In the genomic region with DNA sequence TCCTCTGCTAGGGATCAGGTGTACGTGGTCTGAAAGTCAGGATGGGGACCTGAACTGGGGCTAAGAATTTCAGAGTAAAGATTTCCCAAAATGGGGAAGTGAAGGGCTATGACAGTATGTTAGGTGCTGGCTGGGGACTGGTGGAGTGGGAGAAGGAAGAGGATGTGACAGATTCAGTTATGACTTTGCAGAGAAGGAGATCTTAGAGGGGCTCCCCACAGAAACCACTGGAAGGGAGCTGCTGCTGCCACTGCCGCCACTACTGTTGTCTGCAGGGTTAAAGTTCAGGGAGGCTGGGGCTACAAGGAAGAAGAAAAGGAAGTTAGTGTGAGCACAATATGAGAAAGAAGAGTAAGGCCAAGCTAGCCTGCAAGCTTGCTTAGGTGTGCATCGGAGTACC, we compare ENCODE assay signal across 13 mouse cellular contexts. TPM values are rescaled to one million over a fixed set of nuclear protein-coding genes. Genes with fewer than 3 reads are reported as not detected.
DNase-seq lines count a peak whose midpoint lies in the region; ATAC-seq and TF ChIP-seq lines count a peak whose summit lies in the region.
"Had no signal": no experiment of that assay in that cellular context is flagged by ENCODE, and none has a peak within 500 bp of the region (broad histone marks: within the 10 kb centered on the region; RNA-seq: fewer than 3 reads in every experiment).

No protein-coding gene starts in this region.

- 61% methylated on average over 3 of the region's 3 CpGs for WGBS in heart, embryonic 13.5 days
- 55% methylated on average over 3 of the region's 3 CpGs for WGBS in heart, embryonic 10.5 days
- WGBS in liver, postnatal 0 days (ENCODE audit: insufficient replicate concordance), result 46% methylated on average over 3 of the region's 3 CpGs
- 26% methylated on average over 3 of the region's 3 CpGs for WGBS in macrophage (ENCODE audit: missing documents)
- WGBS in embryonic facial prominence, embryonic 10.5 days, result 76% methylated on average over 3 of the region's 3 CpGs

- H3K4me3 ChIP-seq in heart, embryonic 13.5 days, result no peak overlapping the region
- no peak overlapping the region for H3K4me3 ChIP-seq in heart, embryonic 10.5 days
- no peak overlapping the region for H3K4me3 ChIP-seq in liver, postnatal 0 days (ENCODE audit: low read depth, low read length)
- H3K4me3 ChIP-seq in macrophage (ENCODE audit: inconsistent target), result no peak overlapping the region
- H3K4me3 ChIP-seq in embryonic facial prominence, embryonic 10.5 days, result no peak overlapping the region
- H3K4me3 ChIP-seq: embryonic facial prominence, embryonic 15.5 days; forebrain, embryonic 13.5 days; gastrocnemius, adult 2 months; hindbrain, embryonic 12.5 days; liver, embryonic 13.5 days had no signal

- H3K4me1 ChIP-seq in heart, embryonic 13.5 days, result peaks cover 40% of the 10 kb centered on the region
- H3K4me1 ChIP-seq in heart, embryonic 10.5 days, result peaks cover 8% of the 10 kb centered on the region; the same call in 1 of the 2 replicates
- no peaks in the 10 kb centered on the region; the same call in 1 of the 2 replicates for H3K4me1 ChIP-seq in liver, postnatal 0 days (ENCODE audit: insufficient read depth)
- H3K4me1 ChIP-seq in embryonic facial prominence, embryonic 10.5 days, result peaks cover 12% of the 10 kb centered on the region
- H3K4me1 ChIP-seq: embryonic facial prominence, embryonic 15.5 days had no signal

- no peaks in the 10 kb centered on the region for H3K36me3 ChIP-seq in heart, embryonic 13.5 days
- no peaks in the 10 kb centered on the region for H3K36me3 ChIP-seq in heart, embryonic 10.5 days
- no peaks in the 10 kb centered on the region for H3K36me3 ChIP-seq in liver, postnatal 0 days (replicated peaks; ENCODE audit: insufficient read depth, low read length)
- H3K36me3 ChIP-seq in macrophage (ENCODE audit: inconsistent target), result no peaks in the 10 kb centered on the region
- H3K36me3 ChIP-seq in embryonic facial prominence, embryonic 10.5 days (replicated peaks), result no peaks in the 10 kb centered on the region
- H3K36me3 ChIP-seq: embryonic facial prominence, embryonic 15.5 days; hindbrain, embryonic 12.5 days; liver, embryonic 13.5 days had no signal

- no peaks in the 10 kb centered on the region for H3K79me2 ChIP-seq in macrophage (ENCODE audit: inconsistent target)

- no peak for TF ChIP-seq CTCF in liver, postnatal 0 days (IDR thresholded peaks at IDR 0.05; ENCODE audit: low read depth)

- H3K9ac ChIP-seq in heart, embryonic 13.5 days, result no peak overlapping the region
- no peak overlapping the region for H3K9ac ChIP-seq in liver, postnatal 0 days (replicated peaks)
- H3K9ac ChIP-seq: embryonic facial prominence, embryonic 15.5 days; forebrain, embryonic 13.5 days; hindbrain, embryonic 12.5 days; liver, embryonic 13.5 days had no signal

- no peaks in the 10 kb centered on the region for H3K9me3 ChIP-seq in heart, embryonic 13.5 days
- H3K9me3 ChIP-seq in heart, embryonic 10.5 days, result no peaks in the 10 kb centered on the region
- H3K9me3 ChIP-seq in liver, postnatal 0 days (ENCODE audit: low read length), result no peaks in the 10 kb centered on the region
- no peaks in the 10 kb centered on the region for H3K9me3 ChIP-seq in embryonic facial prominence, embryonic 10.5 days
- H3K9me3 ChIP-seq: embryonic facial prominence, embryonic 15.5 days; forebrain, embryonic 13.5 days; hindbrain, embryonic 12.5 days; liver, embryonic 13.5 days had no signal

- ATAC-seq in heart, embryonic 13.5 days (ENCODE audit: extremely low read depth, insufficient number of reproducible peaks, low FRiP score, low TSS enrichment), result no peak
- no peak for ATAC-seq in liver, postnatal 0 days

- H3K4me2 ChIP-seq in heart, embryonic 13.5 days, result peak overlapping the region; percentile 20
- no peak overlapping the region for H3K4me2 ChIP-seq in liver, postnatal 0 days (ENCODE audit: low read depth, low read length)
- H3K4me2 ChIP-seq: embryonic facial prominence, embryonic 15.5 days; hindbrain, embryonic 12.5 days; liver, embryonic 13.5 days had no signal

- DNase-seq in heart, embryonic 10.5 days (ENCODE audit: low spot score), result no peak
- peak; percentile 7 for DNase-seq in liver
- no peak for DNase-seq in liver, postnatal 0 days
- peak; percentile 14 to 31 for DNase-seq in thymus, postnatal 36 days
- DNase-seq in embryonic facial prominence, embryonic 10.5 days (ENCODE audit: low spot score), result no peak
- no peak for DNase-seq in gastrocnemius, adult 18-20 months (ENCODE audit: low spot score)
- DNase-seq: gastrocnemius, adult 2 months; liver, embryonic 13.5 days had no signal

- TF ChIP-seq EP300 in liver, postnatal 0 days (IDR thresholded peaks at IDR 0.05; ENCODE audit: low read depth), result no peak

- peak overlapping the region; percentile 76 for H3K27ac ChIP-seq in heart, embryonic 13.5 days (replicated peaks)
- H3K27ac ChIP-seq in heart, embryonic 10.5 days, result no peak overlapping the region
- no peak overlapping the region for H3K27ac ChIP-seq in liver, postnatal 0 days (ENCODE audit: low read depth)
- H3K27ac ChIP-seq in macrophage, result 0 out of 2 replicates have a peak overlapping the region, but pooled peaks have one; percentile 2
- no peak overlapping the region for H3K27ac ChIP-seq in embryonic facial prominence, embryonic 10.5 days (replicated peaks)
- H3K27ac ChIP-seq: embryonic facial prominence, embryonic 15.5 days; forebrain, embryonic 13.5 days; hindbrain, embryonic 12.5 days; liver, embryonic 13.5 days had no signal

- H3K27me3 ChIP-seq in heart, embryonic 13.5 days (replicated peaks), result no peaks in the 10 kb centered on the region; the same call in 1 of the 2 replicates
- H3K27me3 ChIP-seq in heart, embryonic 10.5 days (ENCODE audit: insufficient read depth, poor library complexity, severe bottlenecking), result no peaks in the 10 kb centered on the region
- H3K27me3 ChIP-seq in liver, postnatal 0 days (ENCODE audit: insufficient read depth, low read length), result no peaks in the 10 kb centered on the region
- H3K27me3 ChIP-seq in embryonic facial prominence, embryonic 10.5 days (replicated peaks; ENCODE audit: low read depth, poor library complexity, severe bottlenecking), result no peaks in the 10 kb centered on the region
- H3K27me3 ChIP-seq: embryonic facial prominence, embryonic 15.5 days; forebrain, embryonic 13.5 days; hindbrain, embryonic 12.5 days; liver, embryonic 13.5 days had no signal

RNA-seq across cellular contexts. Expression of a gene that starts 53.7 kb away (rescaled TPM):
- polyA plus RNA-seq in heart, embryonic 13.5 days (2015; fragmentation: Nextera tagmentation; extraction: Ambion mirVana), result 0.20 TPM in 1 of 2 replicates, not detected in the other
- polyA plus RNA-seq in heart, embryonic 10.5 days (2016; fragmentation: Nextera tagmentation; extraction: Ambion mirVana), result 0.05 and 0.15 TPM in 2 replicates
- 0.13 and 0.21 TPM in 2 replicates for polyA plus RNA-seq in liver, postnatal 0 days (2015; fragmentation: Nextera tagmentation; extraction: Ambion mirVana)
- under 1 TPM in 1 of 26 experiments, not detected in 25; 0.26 TPM for total RNA-seq in macrophage (2018; cell fraction: chromatin; rRNA removed)
- under 1 TPM; 0.19 to 0.83 (median 0.41) TPM for total RNA-seq in macrophage (2018; cell fraction: cytosol; rRNA removed)
- total RNA-seq in macrophage (2018; cell fraction: nucleus; rRNA removed), result under 1 TPM in 13 of 26 experiments, not detected in 13; 0.15 to 0.58 (median 0.23) TPM
- polyA plus RNA-seq in macrophage (2018), result 0.11 to 0.64 TPM (median 0.13 TPM) in 3 replicates
- 0.09 TPM in 2 replicates for polyA plus RNA-seq in embryonic facial prominence, embryonic 10.5 days (2016; fragmentation: Nextera tagmentation; extraction: Ambion mirVana)
- total RNA-seq in gastrocnemius, adult 18-20 months (2021), result not detected
- total RNA-seq: gastrocnemius, adult 2 months had no signal

Comparison
In these comparisons a context has a peak if more than half of its experiments do, and no peak if none do; other contexts are left out.
1. H3K27ac ChIP-seq: peak in heart, embryonic 13.5 days (single experiment) and macrophage (single experiment); none in heart, embryonic 10.5 days (single experiment), liver, postnatal 0 days (single experiment) and embryonic facial prominence, embryonic 10.5 days (single experiment).
2. DNase-seq: peak in liver (single experiment) and thymus, postnatal 36 days (2 of 2); none in heart, embryonic 10.5 days (single experiment), liver, postnatal 0 days (single experiment), embryonic facial prominence, embryonic 10.5 days (single experiment) and gastrocnemius, adult 18-20 months (single experiment).